Mouse (Mus musculus) frontal cortex, postnatal 14 days (tissue): ENCODE measurements around the gene Slc35b4.

Source experiments
- DNase-seq, 2 experiments: peaks; one replicate each; pipeline ENCODE4 v3.0.0; 2022; ENCODE audit warnings: low spot score in 2 of 2

Slc35b4 gene

GRCm38 (mm10) chr6:34124401-34124800 lies 52.5 kb downstream of the Slc35b4 start:
- DNase-seq, result no peak

- no peak for DNase-seq
These were observed 60.0 kb downstream of the Slc35b4 start for GRCm38 (mm10) chr6:34116838-34117478.

- no peak for DNase-seq
These were observed 65.5 kb downstream of the Slc35b4 start for GRCm38 (mm10) chr6:34111406-34111805.

- DNase-seq, result no peak
These were observed 66.3 kb downstream of the Slc35b4 start for GRCm38 (mm10) chr6:34110571-34110970.
